Mouse (Mus musculus): ENCODE results near the gene Acvrl1.

Acvrl1 gene

DNA sequence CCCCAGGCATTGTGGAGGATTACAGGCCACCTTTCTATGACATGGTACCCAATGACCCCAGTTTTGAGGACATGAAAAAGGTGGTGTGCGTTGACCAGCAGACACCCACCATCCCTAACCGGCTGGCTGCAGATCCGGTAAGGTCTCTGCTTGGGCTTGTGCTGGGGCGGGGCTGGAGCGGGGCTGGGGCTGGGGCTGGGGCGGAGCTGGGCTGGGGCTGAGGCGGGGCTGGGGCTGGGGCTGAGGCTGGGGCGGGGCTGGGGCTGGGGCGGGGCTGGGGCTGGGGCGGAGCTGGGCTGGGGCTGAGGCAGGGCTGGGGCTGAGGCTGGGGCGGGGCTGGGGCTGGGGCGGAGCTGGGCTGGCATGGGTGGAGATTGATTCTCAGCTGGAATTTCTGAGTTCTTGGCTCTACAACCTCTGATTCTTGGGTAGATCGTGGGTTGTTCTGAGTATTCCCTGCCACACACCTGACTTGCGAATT lies 12.8 kb downstream of the Acvrl1 start:
- DNase-seq (ENCODE audit: low read depth, low spot score): peak; percentile 47

DNA sequence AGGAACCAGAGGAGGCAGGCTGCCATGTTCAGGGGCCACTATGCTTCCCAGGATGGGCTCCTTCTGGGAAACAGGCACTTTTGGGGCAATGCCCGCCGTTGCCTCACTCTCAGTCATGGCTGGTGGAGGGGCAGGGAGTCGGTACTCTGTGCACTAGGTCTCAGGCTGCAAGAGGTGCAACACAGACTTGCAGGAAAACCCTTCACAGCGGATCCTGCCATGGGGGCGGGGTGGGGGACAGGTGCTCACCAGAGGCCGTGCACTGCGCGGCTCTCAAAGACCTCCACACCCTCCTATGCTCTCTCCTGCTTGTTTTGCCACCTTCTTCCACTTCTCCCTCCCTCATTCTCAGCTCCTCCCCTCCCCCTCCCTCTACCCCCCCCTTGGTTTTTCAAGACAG lies 14.3 kb downstream of the Acvrl1 start:
- DNase-seq (ENCODE audit: low read depth, low spot score): no peak

GRCm38 (mm10) chr15:101143494-101143893 lies 15.2 kb downstream of the Acvrl1 start:
- no peak for DNase-seq (ENCODE audit: low read depth, low spot score)

- no peak for DNase-seq (ENCODE audit: low read depth, low spot score)
Observed at GRCm38 (mm10) chr15:101144176-101144575, 15.9 kb downstream of the Acvrl1 start.

- DNase-seq (ENCODE audit: low read depth, low spot score): no peak
Observed at GRCm38 (mm10) chr15:101144779-101145178, 16.5 kb downstream of the Acvrl1 start.

- DNase-seq (ENCODE audit: low read depth, low spot score): peak; percentile 85
Observed at GRCm38 (mm10) chr15:101145424-101146099, 17.2 kb downstream of the Acvrl1 start.

DNA sequence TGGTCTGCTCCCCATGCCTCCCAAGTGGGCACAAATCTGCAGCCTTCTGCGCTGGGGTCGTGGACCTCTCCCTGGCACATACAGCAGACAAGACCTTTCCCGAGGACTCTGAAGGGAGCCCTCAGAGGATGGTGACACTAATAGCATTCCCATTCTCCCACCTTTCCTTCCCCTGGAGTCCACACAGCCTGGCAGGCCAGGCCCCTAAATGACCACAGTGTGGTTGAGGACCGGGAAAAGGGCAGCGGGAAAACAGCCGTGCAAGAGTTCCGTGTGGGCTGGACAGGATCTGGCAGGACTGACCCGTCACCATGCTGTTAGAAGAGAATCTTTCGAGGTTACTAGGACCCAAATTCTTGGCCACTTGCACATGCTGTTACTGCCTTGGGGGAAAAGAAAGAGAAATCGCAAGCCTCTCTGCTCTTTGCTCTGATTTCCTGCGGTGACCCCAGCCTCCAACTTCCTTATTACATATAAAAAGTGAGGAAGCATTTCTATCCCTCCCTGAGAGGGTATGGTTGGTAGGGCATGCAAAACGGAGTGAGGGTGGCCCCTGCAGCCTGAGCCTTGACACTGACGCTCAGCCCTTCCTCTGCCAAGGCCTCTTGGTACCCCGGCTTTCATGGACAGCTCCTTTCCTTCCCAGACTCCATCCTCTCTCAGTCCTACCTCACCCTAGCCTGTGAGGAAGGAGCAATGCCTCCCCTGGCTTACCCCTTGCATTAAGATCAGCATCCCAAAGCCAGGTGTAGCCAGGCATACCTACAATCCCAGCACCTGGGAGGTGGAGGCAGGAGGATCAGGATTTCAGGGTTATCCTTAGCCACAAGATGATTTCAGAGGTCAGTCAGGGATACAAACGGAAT lies 18.0 kb downstream of the Acvrl1 start:
- no peak for DNase-seq (ENCODE audit: low read depth, low spot score)

DNA sequence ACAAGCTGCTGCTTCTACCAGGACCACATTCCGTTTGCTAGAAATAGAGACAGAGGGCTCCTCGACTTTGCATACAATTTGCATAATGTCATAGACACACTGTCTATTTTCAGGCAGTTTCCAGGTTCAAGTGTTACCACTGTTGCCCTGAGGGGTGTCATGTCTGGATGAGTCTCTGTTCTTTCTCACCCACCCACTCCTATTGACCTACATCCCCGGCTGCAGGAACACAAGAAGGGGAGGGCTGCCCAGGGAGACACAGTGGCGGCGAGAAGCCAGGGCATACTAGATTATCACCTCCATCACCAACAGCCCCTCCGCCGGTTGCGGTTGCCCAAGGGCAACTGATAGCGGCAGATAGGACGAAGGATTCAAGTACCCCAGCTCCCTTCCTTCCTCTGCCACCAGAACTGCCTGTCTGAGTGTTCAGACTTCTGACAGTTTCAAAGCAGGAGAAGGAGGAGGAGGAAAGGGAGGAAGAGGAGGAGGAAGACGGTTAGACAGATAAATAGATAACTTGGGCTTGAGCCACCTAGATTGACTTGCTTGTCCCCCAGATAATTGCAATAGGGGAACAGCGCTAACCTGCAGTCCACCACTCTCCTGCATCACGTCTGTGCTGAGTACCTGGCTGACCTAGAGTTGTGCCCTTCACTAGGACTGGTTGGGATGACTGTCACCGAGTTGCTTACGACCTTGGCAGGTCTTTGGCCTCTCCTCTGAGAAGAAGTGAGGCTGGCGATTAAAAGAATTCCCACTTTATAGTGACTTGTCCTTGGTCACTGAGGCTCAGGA lies 19.0 kb downstream of the Acvrl1 start:
- no peak for DNase-seq (ENCODE audit: low read depth, low spot score)

DNA sequence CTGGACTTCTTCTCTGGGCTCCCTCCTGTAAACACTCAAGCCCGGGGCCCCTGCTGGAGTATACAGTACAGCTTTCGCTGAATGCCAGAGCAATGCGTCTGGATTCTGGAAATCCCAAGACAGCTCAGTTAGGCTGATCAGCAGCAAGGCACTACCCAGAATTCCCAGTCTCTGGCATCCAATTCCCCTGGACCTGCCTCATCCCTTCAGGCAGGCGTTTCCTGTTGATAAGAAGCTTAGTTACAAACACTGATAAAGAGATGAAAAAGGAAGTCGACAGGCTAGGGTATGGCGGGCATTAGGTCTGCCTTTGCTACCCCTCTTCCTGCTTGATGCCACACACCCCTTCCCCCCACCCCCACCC lies 19.6 kb downstream of the Acvrl1 start:
- no peak for DNase-seq (ENCODE audit: low read depth, low spot score)

- DNase-seq (ENCODE audit: low read depth, low spot score): no peak
Observed at GRCm38 (mm10) chr15:101148604-101149003, 20.3 kb downstream of the Acvrl1 start.

DNA sequence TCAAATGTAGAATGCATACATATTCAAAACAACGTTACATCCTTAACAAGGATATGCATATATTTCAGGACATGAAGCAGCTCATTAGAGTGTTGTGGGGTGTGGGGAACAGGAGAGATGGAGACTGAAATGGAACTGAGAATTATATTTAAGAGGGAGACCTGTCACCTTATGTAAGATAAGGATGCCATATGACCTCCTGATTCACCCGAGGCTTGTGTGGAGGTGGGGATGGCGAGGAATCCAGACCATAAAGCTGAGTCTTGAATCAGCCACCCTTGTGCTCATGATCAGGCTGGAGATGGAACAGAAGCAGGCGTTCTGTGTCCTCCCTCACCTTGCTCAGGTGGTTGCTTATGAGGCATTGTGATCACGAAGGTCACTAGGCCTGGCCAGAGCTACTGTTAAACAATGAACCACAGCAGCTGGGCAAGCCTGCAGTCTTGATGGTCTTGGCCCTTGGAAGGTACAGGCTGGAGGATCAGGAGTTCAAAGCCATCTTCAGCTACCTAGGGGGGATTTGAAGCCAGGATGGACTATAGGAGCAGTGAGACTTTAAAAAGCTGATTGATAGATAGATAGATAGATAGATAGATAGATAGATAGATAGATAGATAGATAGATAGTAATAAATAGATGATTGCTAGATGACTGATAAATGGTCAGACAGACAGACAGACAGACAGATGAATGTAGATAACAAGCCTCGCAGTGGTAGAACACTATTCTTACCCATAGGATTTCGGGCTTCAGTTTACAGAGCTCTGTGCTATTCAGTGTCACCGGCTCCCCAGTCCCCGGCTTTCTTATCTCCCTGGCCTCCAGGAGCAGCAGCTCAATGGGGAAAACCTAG lies 23.3 kb downstream of the Acvrl1 start:
- DNase-seq (ENCODE audit: low read depth, low spot score): no peak

GRCm38 (mm10) chr15:101154700-101155616 lies 26.6 kb downstream of the Acvrl1 start:
- DNase-seq (ENCODE audit: low read depth, low spot score): no peak

GRCm38 (mm10) chr15:101160128-101160527 lies 31.8 kb downstream of the Acvrl1 start:
- no peak for DNase-seq (ENCODE audit: low read depth, low spot score)

GRCm38 (mm10) chr15:101160591-101160990 lies 32.3 kb downstream of the Acvrl1 start:
- DNase-seq (ENCODE audit: low read depth, low spot score): no peak

DNA sequence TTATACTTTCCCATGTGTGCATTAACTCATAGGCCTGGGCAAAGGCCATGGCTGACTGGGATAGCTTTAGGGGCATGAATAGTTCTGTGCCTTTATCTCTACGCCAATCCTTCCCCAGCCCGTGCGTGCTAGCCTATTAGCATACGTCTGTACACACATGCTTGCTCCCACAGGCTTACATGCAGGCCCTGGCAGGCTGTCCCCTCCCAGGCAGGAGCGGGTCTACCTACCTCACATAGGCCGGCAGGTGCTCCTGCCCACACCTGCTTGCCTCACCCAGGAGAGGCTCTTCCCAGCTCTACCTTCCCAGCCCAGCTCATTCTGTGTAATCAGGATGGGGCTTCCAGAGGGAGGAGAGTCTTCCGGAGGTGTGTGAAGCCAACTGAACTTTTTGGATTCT lies 33.2 kb downstream of the Acvrl1 start:
- no peak for DNase-seq (ENCODE audit: low read depth, low spot score)

DNA sequence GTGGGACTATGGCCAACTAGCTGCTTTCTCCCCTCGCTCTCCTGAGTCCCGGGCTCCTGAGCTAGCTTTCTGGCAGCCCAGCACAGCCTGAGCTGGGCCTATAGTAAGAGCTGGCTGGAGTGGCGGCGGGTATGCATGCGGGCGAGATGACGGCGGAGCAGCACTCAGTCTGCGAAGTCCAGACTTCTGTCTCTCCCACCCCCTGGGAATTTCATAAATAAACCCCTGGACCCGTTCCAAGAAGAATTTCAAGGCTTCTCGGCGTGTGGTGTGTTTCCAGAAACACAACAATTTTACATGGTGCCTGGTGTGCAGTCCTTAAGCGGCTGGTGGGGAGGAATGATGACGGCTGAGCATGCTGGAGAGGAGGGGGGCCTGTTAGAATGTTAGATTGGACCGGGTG lies 34.7 kb downstream of the Acvrl1 start:
- DNase-seq (ENCODE audit: low read depth, low spot score): no peak

- no peak for DNase-seq (ENCODE audit: low read depth, low spot score)
Observed at GRCm38 (mm10) chr15:101163854-101164253, 35.5 kb downstream of the Acvrl1 start.

DNA sequence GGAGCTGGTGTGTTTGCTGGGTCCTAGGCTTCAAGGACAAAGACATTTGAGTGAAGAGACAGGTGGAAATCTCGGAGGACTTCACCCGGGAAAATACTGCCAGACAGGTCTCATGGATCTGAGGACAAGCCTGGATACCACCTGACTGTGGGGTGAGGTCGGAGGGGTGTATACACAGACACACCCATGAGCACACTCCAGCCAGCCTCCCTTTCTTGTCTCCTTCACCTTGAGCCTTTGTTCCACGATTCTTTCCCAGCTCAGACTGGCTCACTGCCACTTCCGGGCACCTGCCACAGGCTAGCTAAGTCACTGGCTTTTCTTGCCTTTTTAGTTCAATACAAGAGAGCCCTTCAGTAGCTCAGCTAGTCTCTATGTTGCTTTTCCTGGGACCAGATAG lies 36.0 kb downstream of the Acvrl1 start:
- no peak for DNase-seq (ENCODE audit: low read depth, low spot score)

- no peak for DNase-seq (ENCODE audit: low read depth, low spot score)
Observed at GRCm38 (mm10) chr15:101165658-101166437, 37.5 kb downstream of the Acvrl1 start.

All from retina, postnatal 7 days (tissue).